Mouse (Mus musculus) limb, embryonic 14.5 days (tissue): ENCODE results near the gene Elp1. TPM values are rescaled to one million over a fixed set of nuclear protein-coding genes. Genes with fewer than 3 reads are reported as not detected.

Experiments
- ATAC-seq: fragments of 200-750 bp; cut with Nextera tagmentation; 2 replicates; pipeline ENCODE4 v1.8.0; 2017; ENCODE audit warnings: low read depth, moderate number of reproducible peaks, moderate TSS enrichment; ENCODE audit not compliant: low FRiP score
- DNase-seq: peaks from one replicate; pipeline ENCODE4 v3.0.0-alpha.2; 2015; ENCODE audit warnings: low spot score
- H3K27ac ChIP-seq: fragments of 300-500 bp; sonication (generic); replicated peaks from 2 replicates; pipeline ENCODE4 v1.5.1; 2014; ENCODE audit warnings: low read depth, mild to moderate bottlenecking, low read length, moderate library complexity, mixed read lengths
- H3K27me3 ChIP-seq: fragments of 300-500 bp; sonication (generic); 2 replicates; pipeline ENCODE4 v1.6.1; 2014; ENCODE audit warnings: low read length, mixed read lengths; ENCODE audit not compliant: control insufficient read depth, insufficient read depth
- H3K36me3 ChIP-seq: fragments of 300-500 bp; sonication (generic); 2 replicates; pipeline ENCODE4 v1.6.1; 2014; ENCODE audit warnings: mild to moderate bottlenecking, low read length, moderate library complexity, mixed read lengths; ENCODE audit not compliant: control insufficient read depth, insufficient read depth
- H3K4me1 ChIP-seq: fragments of 300-500 bp; sonication (generic); 2 replicates; pipeline ENCODE4 v1.6.1; 2014; ENCODE audit warnings: antibody characterized with exemption, low read length, mixed read lengths; ENCODE audit not compliant: control insufficient read depth, insufficient read depth
- H3K4me2 ChIP-seq: fragments of 300-500 bp; sonication (generic); replicated peaks from 2 replicates; pipeline ENCODE4 v1.6.1; 2014; ENCODE audit warnings: low read depth, mild to moderate bottlenecking, low read length, moderate library complexity; ENCODE audit not compliant: severe bottlenecking
- H3K4me3 ChIP-seq: fragments of 300-500 bp; sonication (generic); replicated peaks from 2 replicates; pipeline ENCODE4 v1.5.1; 2014; ENCODE audit warnings: low read length
- H3K9ac ChIP-seq: fragments of 300-500 bp; sonication (generic); 2 replicates; pipeline ENCODE4 v1.6.1; 2014; ENCODE audit warnings: mild to moderate bottlenecking, low read depth, low read length, moderate library complexity; ENCODE audit not compliant: severe bottlenecking
- H3K9me3 ChIP-seq: fragments of 300-500 bp; sonication (generic); 2 replicates; pipeline ENCODE4 v1.6.1; 2016; ENCODE audit warnings: low read length; ENCODE audit not compliant: control insufficient read depth
- POLR2A ChIP-seq: fragments of 200-500 bp; IDR thresholded peaks from 2 replicates; pipeline ENCODE4 v1.8.0; 2012; ENCODE audit warnings: inconsistent platforms, mild to moderate bottlenecking, moderate library complexity, borderline replicate concordance; ENCODE audit not compliant: insufficient read depth, insufficient read length; ENCODE audit errors: extremely low read depth
- WGBS: fragments of 180-500 bp; shearing (Covaris S2); extraction: QIAGEN DNeasy Blood & Tissue Kit; methylation state at CpG from one replicate; pipeline ENCODE4 v1.1.7; 2014; 5-methylcytosine and 5-hydroxymethylcytosine counted together
- polyA plus RNA-seq, 2 experiments: library from polyadenylated mRNA; depleted of rRNA in 1 of 2; stranded (reverse) in 1 of 2; unstranded in 1 of 2; fragments of >200 nt; fragmentation: Nextera tagmentation in 1 of 2; extraction: Ambion mirVana in 1 of 2; gene quantifications; 2 replicates each; pipeline versions ENCODE4 v1.2.1 to v1.2.3; 2012 to 2014

Elp1 gene
- polyA plus RNA-seq, 2 experiments, result 60.8 to 72.3 TPM

GRCm38 (mm10) chr4:56812096-56812495 lies 10.0 kb upstream of the Elp1 start:
- WGBS, result 88% methylated on average over 4 of the region's 4 CpGs
- Histone ChIP-seq H3K9me3 (no peaks in the 10 kb centered on the region), H3K9ac (no peak overlapping the region), H3K36me3 (peaks cover 23% of the 10 kb centered on the region), H3K27ac (no peak overlapping the region), H3K27me3 (no peaks in the 10 kb centered on the region), H3K4me1 (no peaks in the 10 kb centered on the region), H3K4me3 (no peak overlapping the region), H3K4me2 (no peak overlapping the region)
- DNase-seq (no peak), ATAC-seq (no peak)
- no peak for TF ChIP-seq POLR2A

DNA sequence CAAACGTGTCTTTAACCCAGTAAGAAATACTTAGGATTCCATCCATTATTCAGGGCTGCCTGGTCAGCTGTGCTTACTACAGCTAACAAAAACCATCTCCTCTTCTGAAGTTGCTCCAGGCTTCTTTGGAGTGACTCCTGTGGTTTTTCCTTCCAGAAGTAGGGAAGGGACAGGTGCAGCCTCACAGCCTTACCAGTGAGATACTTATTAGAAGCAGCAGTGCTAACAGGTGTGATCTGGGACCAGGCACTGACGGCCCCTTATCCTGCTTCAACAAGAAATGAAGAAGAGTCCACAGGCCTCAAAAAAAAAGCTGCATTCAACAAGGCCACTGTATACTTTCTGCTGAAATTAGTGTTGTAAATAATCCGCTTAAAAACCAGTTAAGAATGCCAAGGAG lies 9.5 kb upstream of the Elp1 start:
- no peak overlapping the region for H3K4me3 ChIP-seq
- H3K9ac ChIP-seq, result no peak overlapping the region
- 61% methylated on average over 3 of the region's 3 CpGs for WGBS
- no peak for TF ChIP-seq POLR2A
- H3K27ac ChIP-seq, result no peak overlapping the region
- H3K4me2 ChIP-seq, result no peak overlapping the region
- no peaks in the 10 kb centered on the region for H3K27me3 ChIP-seq
- peaks cover 28% of the 10 kb centered on the region for H3K36me3 ChIP-seq
- DNase-seq (no peak), ATAC-seq (no peak)
- no peaks in the 10 kb centered on the region for H3K4me1 ChIP-seq
- H3K9me3 ChIP-seq, result no peaks in the 10 kb centered on the region

- no peak overlapping the region for H3K4me2 ChIP-seq
- 75% methylated on average over 4 of the region's 4 CpGs for WGBS
- H3K36me3 ChIP-seq, result peaks cover 49% of the 10 kb centered on the region
These were observed 6.9 kb upstream of the Elp1 start for GRCm38 (mm10) chr4:56809050-56809449.

GRCm38 (mm10) chr4:56802669-56803150 lies 579 bp upstream of the Elp1 start:
- ATAC-seq (0 out of 2 replicates have a peak, but pooled peaks have one; percentile 14), DNase-seq (no peak)
- Histone ChIP-seq H3K9ac (peak overlapping the region; percentile 85), H3K27ac (peak overlapping the region; percentile 69), H3K36me3 (peaks cover 54% of the 10 kb centered on the region), H3K4me2 (peak overlapping the region; percentile 68), H3K4me1 (peaks cover 5% of the 10 kb centered on the region; the same call in 1 of the 2 replicates), H3K9me3 (no peaks in the 10 kb centered on the region), H3K27me3 (no peaks in the 10 kb centered on the region), H3K4me3 (peak overlapping the region; percentile 84)
- no peak for TF ChIP-seq POLR2A
- 2% methylated on average over 25 of the region's 25 CpGs for WGBS

More at GRCm38 (mm10) chr4:56809050-56809449, 6.9 kb upstream of the Elp1 start:
- TF ChIP-seq POLR2A, result no peak
- H3K27ac ChIP-seq, result no peak overlapping the region
- DNase-seq (no peak), ATAC-seq (no peak)
- H3K9ac ChIP-seq, result no peak overlapping the region
- no peaks in the 10 kb centered on the region for H3K27me3 ChIP-seq
- H3K4me3 ChIP-seq, result no peak overlapping the region
- no peaks in the 10 kb centered on the region for H3K4me1 ChIP-seq
- H3K9me3 ChIP-seq, result no peaks in the 10 kb centered on the region

GRCm38 (mm10) chr4:56791373-56791772 lies 10.8 kb downstream of the Elp1 start:
- Histone ChIP-seq H3K4me2 (no peak overlapping the region), H3K4me3 (no peak overlapping the region), H3K36me3 (peaks cover 88% of the 10 kb centered on the region), H3K9me3 (no peaks in the 10 kb centered on the region), H3K9ac (no peak overlapping the region), H3K27me3 (no peaks in the 10 kb centered on the region), H3K27ac (no peak overlapping the region), H3K4me1 (no peaks in the 10 kb centered on the region)
- TF ChIP-seq POLR2A, result no peak
- ATAC-seq, result no peak
- WGBS, result 47% methylated on average over 1 of the region's 1 CpGs
- DNase-seq, result peak; percentile 9

DNA sequence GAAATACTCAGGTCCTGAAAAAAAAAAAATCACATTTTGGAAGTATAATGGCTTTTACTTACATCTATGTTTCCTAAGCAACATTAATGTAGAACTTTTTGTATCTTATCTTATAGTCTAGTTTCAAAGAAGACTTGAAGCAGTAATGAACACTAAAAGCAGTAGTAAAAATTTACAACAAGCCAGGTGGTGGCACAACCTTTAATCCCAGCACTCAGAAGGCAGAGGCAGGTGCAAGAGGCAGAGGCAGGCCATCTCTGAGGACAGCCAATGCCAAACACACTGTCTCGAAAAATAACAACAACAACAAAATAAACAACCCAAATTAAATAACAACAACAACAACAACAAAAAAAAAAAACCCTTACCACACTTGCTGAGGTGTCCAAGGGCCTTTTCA lies 31.1 kb downstream of the Elp1 start:
- Histone ChIP-seq H3K27me3 (no peaks in the 10 kb centered on the region), H3K4me1 (no peaks in the 10 kb centered on the region), H3K4me3 (no peak overlapping the region), H3K4me2 (no peak overlapping the region), H3K9ac (no peak overlapping the region), H3K27ac (no peak overlapping the region), H3K36me3 (peaks cover 94% of the 10 kb centered on the region), H3K9me3 (no peaks in the 10 kb centered on the region)
- ATAC-seq (no peak), DNase-seq (no peak)
- 83% methylated on average over 1 of the region's 1 CpGs for WGBS
- TF ChIP-seq POLR2A, result no peak
